Mouse (Mus musculus) mouse embryonic stem cell (cell line): Measurements from ENCODE around the gene Prr7.
"Not testable (repeated sequence)": the region's sequence is repeated elsewhere in the genome, so short reads cannot be mapped to it uniquely, and the experiment has no call there.

Experiments used
- in situ Hi-C, 2 experiments: fragments of 300-500 bp; cut with MboI; formaldehyde crosslinking; loops; 1 replicate in 1 of 2; 3 replicates in 1 of 2; pipeline ENCODE4 v1.14.3; 2019 to 2020; ENCODE audit warnings: low sequenced_read_pairs in 2 of 2, low pct_unique_long_range_greater_than_20kb in 1 of 2, mixed read lengths in 1 of 2; ENCODE audit not compliant: unreplicated experiment in 1 of 2

Prr7 gene

GRCm38 (mm10) chr13:55464027-55464884 lies at the start of gene Prr7:
Gene Prr7 (plus strand): TSS chr13:55464267.
- in situ Hi-C loops: no loop called here

- in situ Hi-C loops: no loop called here
Observed at GRCm38 (mm10) chr13:55414743-55415380, 49.2 kb upstream of the Prr7 start, which contains the start of gene Pfn3. Gene Pfn3 (minus strand): TSS chr13:55415232.

- in situ Hi-C loops: no loop called here
Observed at GRCm38 (mm10) chr13:55418004-55418403, 46.1 kb upstream of the Prr7 start.

GRCm38 (mm10) chr13:55419142-55419541 lies 44.9 kb upstream of the Prr7 start:
- in situ Hi-C loops: no loop called here

- in situ Hi-C loops: no loop called here
Observed at GRCm38 (mm10) chr13:55420018-55420932, 43.8 kb upstream of the Prr7 start.

- in situ Hi-C loops: no loop called here
Observed at GRCm38 (mm10) chr13:55420933-55421800, 42.9 kb upstream of the Prr7 start.

- in situ Hi-C loops: no loop called here
Observed at GRCm38 (mm10) chr13:55426613-55427012, 37.5 kb upstream of the Prr7 start, which contains the start of gene F12. Gene F12 (minus strand): TSS chr13:55426793.

GRCm38 (mm10) chr13:55429226-55429888 lies 34.7 kb upstream of the Prr7 start:
- in situ Hi-C loops: no loop called here

GRCm38 (mm10) chr13:55430566-55430965 lies 33.5 kb upstream of the Prr7 start:
- in situ Hi-C loops: no loop called here

- in situ Hi-C loops: no loop called here
Observed at GRCm38 (mm10) chr13:55431889-55432685, 32.0 kb upstream of the Prr7 start.

- in situ Hi-C loops: not testable (repeated sequence)
Observed at GRCm38 (mm10) chr13:55437111-55437629, 26.9 kb upstream of the Prr7 start.

GRCm38 (mm10) chr13:55443799-55444285 lies 20.2 kb upstream of the Prr7 start:
- in situ Hi-C loops: no loop called here

GRCm38 (mm10) chr13:55444286-55444936 lies 19.7 kb upstream of the Prr7 start:
- in situ Hi-C loops: no loop called here

GRCm38 (mm10) chr13:55444937-55445315 lies 19.1 kb upstream of the Prr7 start, which contains the start of gene Grk6:
Gene Grk6 (plus strand): TSS chr13:55445072.
- in situ Hi-C loops: no loop called here

- in situ Hi-C loops: no loop called here
Observed at GRCm38 (mm10) chr13:55445361-55446091, 18.5 kb upstream of the Prr7 start.
